In the genomic region with DNA sequence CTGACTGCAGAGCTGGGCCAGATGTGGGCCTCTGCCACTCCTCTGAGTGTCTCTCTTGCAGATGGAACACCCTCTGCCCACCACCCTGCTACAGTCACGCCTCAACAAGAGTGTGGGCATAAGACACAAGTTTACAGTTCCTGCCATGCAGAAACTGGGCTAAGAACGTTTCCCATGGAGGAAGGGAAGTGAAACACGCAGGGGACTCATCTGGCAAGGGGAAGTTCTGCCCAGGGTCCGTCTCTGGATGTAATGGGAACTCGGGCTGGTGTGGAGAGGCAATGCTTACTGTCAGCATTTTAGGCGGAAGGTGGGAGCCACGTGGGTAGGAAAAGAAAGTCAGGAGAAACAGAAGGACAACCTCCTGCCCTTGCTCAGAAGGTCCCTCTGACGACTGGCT, we compare ENCODE assay signal across 17 mouse cellular contexts. TPM values are rescaled to one million over a fixed set of nuclear protein-coding genes. Genes with fewer than 3 reads are reported as not detected.
DNase-seq lines count a peak whose midpoint lies in the region; ATAC-seq and TF ChIP-seq lines count a peak whose summit lies in the region.
"Had no signal": no experiment of that assay in that cellular context is flagged by ENCODE, and none has a peak within 500 bp of the region (broad histone marks: within the 10 kb centered on the region; RNA-seq: fewer than 3 reads in every experiment).

No protein-coding gene starts in this region.

- no peaks in the 10 kb centered on the region for H3K27me3 ChIP-seq in CH12.LX (replicated peaks)
- no peaks in the 10 kb centered on the region for H3K27me3 ChIP-seq in hindbrain, postnatal 0 days (ENCODE audit: insufficient read depth, low read length)
- H3K27me3 ChIP-seq: forebrain, embryonic 13.5 days had no signal

- H3K27ac ChIP-seq in CH12.LX (ENCODE audit: insufficient read depth, low read depth) = no peak overlapping the region
- no peak overlapping the region for H3K27ac ChIP-seq in hindbrain, postnatal 0 days
- H3K27ac ChIP-seq: forebrain, embryonic 13.5 days; hindbrain, embryonic 12.5 days; kidney, postnatal 0 days; left cerebral cortex, adult 2 months had no signal

- ATAC-seq in hindbrain, postnatal 0 days = no peak
- ATAC-seq: forebrain, embryonic 13.5 days; midbrain, embryonic 16.5 days had no signal

- H3K4me1 ChIP-seq in CH12.LX (ENCODE audit: control insufficient read depth in 1 of 2, insufficient read depth in 2 of 2) = peaks cover 11 to 40% of the 10 kb centered on the region in 2 experiments
- H3K4me1 ChIP-seq in hindbrain, postnatal 0 days (ENCODE audit: insufficient read depth, low read length) = no peaks in the 10 kb centered on the region
- H3K4me1 ChIP-seq: forebrain, embryonic 13.5 days; hindbrain, embryonic 12.5 days had no signal

- 68% methylated on average over 8 of the region's 8 CpGs for WGBS in hindbrain, postnatal 0 days

- TF ChIP-seq EP300 in CH12.LX (IDR thresholded peaks at IDR 0.05; ENCODE audit: low read length) = peak; percentile 63

- H3K9me3 ChIP-seq in CH12.LX (replicated peaks; ENCODE audit: low read length) = peaks cover 2% of the 10 kb centered on the region
- H3K9me3 ChIP-seq in hindbrain, postnatal 0 days (ENCODE audit: low read length) = no peaks in the 10 kb centered on the region
- H3K9me3 ChIP-seq: forebrain, embryonic 13.5 days; hindbrain, embryonic 12.5 days had no signal

- no peak overlapping the region for H3K4me3 ChIP-seq in CH12.LX (replicated peaks in 1 of 3; ENCODE audit: low read depth in 2 of 3, low read length in 2 of 3, poor library complexity in 1 of 3)
- no peak overlapping the region for H3K4me3 ChIP-seq in hindbrain, postnatal 0 days (ENCODE audit: low read length)
- H3K4me3 ChIP-seq: forebrain, embryonic 13.5 days; hindbrain, embryonic 12.5 days; left cerebral cortex, adult 2 months had no signal

- dilution Hi-C loops in CH12.LX (cut with MboI; ENCODE audit: extremely low pct_ligation_motif_present, extremely low pct_unique_long_range_greater_than_20kb, low sequenced_read_pairs) = no loop called here

- no peaks in the 10 kb centered on the region for H3K79me2 ChIP-seq in CH12.LX (replicated peaks; ENCODE audit: control insufficient read depth, extremely low read depth, insufficient read depth, poor library complexity, severe bottlenecking)

- TF ChIP-seq CTCF in CH12.LX (conservative IDR thresholded peaks at IDR 0.05 in 1 of 2, IDR thresholded peaks at IDR 0.05 in 1 of 2; ENCODE audit: low read depth in 2 of 2, low read length in 2 of 2) = no peak
- TF ChIP-seq CTCF in hindbrain, postnatal 0 days (IDR thresholded peaks at IDR 0.05; ENCODE audit: low read depth) = no peak

- H3K9ac ChIP-seq in CH12.LX (ENCODE audit: insufficient read depth, low read depth) = no peak overlapping the region
- no peak overlapping the region for H3K9ac ChIP-seq in hindbrain, postnatal 0 days (replicated peaks; ENCODE audit: low read length)
- H3K9ac ChIP-seq: forebrain, embryonic 13.5 days; hindbrain, embryonic 12.5 days; lung, embryonic 14.5 days had no signal

- no peak for TF ChIP-seq POLR2A in CH12.LX (IDR thresholded peaks at IDR 0.05; ENCODE audit: low read depth, low read length)

- in situ Hi-C loops in CH12.LX (cut with MboI; ENCODE audit: low pct_ligation_motif_present, low pct_unique_long_range_greater_than_20kb, low sequenced_read_pairs) = no loop called here

- TF ChIP-seq RAD21 in CH12.LX (IDR thresholded peaks at IDR 0.05; ENCODE audit: low read depth, low read length) = no peak

- H3K4me2 ChIP-seq in CH12.LX (ENCODE audit: insufficient read depth, low read depth, poor library complexity, severe bottlenecking) = no peak overlapping the region
- no peak overlapping the region for H3K4me2 ChIP-seq in hindbrain, postnatal 0 days (ENCODE audit: low read depth, low read length)
- H3K4me2 ChIP-seq: forebrain, embryonic 13.5 days; hindbrain, embryonic 12.5 days; lung, embryonic 14.5 days had no signal

- peak; percentile 21 for DNase-seq in gastrocnemius, adult 18-20 months (ENCODE audit: low spot score)
- DNase-seq in gastrocnemius, postnatal 4 days (ENCODE audit: low spot score in 2 of 2) = no peak
- peak; percentile 88 for DNase-seq in layer of hippocampus, adult 9-11 months
- no peak for DNase-seq in layer of hippocampus, adult 18-20 months (ENCODE audit: low spot score in 2 of 2)
- DNase-seq in CH12.LX (ENCODE audit: extremely low read depth) = no peak
- peak; percentile 71 for DNase-seq in lung, postnatal 36 days
- no peak for DNase-seq in hindbrain, postnatal 0 days (ENCODE audit: low spot score)
- no peak for DNase-seq in ovary, adult 18-20 months (ENCODE audit: low spot score)
- DNase-seq: cerebellum, postnatal 10 days; gastrocnemius, postnatal 14 days; lung, embryonic 14.5 days; right cerebral cortex, postnatal 25 days had no signal

- H3K36me3 ChIP-seq in CH12.LX (replicated peaks in 1 of 2; ENCODE audit: control insufficient read depth in 1 of 2, insufficient read depth in 1 of 2, low read length in 1 of 2) = peaks cover 0 to 9% of the 10 kb centered on the region in 2 experiments
- no peaks in the 10 kb centered on the region for H3K36me3 ChIP-seq in hindbrain, postnatal 0 days (ENCODE audit: insufficient read depth, low read length)
- H3K36me3 ChIP-seq: hindbrain, embryonic 12.5 days had no signal

TF ChIP-seq in CH12.LX, 34 proteins besides CTCF, POLR2A, EP300 and RAD21:
- TF ChIP-seq IRF4 (IDR thresholded peaks at IDR 0.05; ENCODE audit: low read depth, low read length) (peak; percentile 54), GABPA (IDR thresholded peaks at IDR 0.05; ENCODE audit: insufficient replicate concordance, low read depth, low read length) (no peak)

RNA-seq across cellular contexts. Expression of gene Tifab, which starts 2.7 kb away (rescaled TPM):
- total RNA-seq in gastrocnemius, adult 18-20 months (2021) = under 1 TPM; 0.16 to 0.47 TPM
- total RNA-seq in gastrocnemius, postnatal 4 days (2021) = 1 to 10 TPM; 1.4 to 1.5 TPM
- total RNA-seq in layer of hippocampus, adult 18-20 months (2021) = 1 to 10 TPM; 1.3 TPM
- total RNA-seq in CH12.LX (2012; rRNA removed) = 1.9 and 2.0 TPM in 2 replicates
- 3.4 and 4.7 TPM in 2 replicates for total RNA-seq in CH12.LX (2014; rRNA removed)
- 6.2 and 6.7 TPM in 2 replicates for polyA plus RNA-seq in CH12.LX (2012; ENCODE audit: insufficient read length, low read depth)
- total RNA-seq in hindbrain, postnatal 0 days (2014; rRNA removed) = 0.31 TPM in 1 of 2 replicates, not detected in the other
- polyA plus RNA-seq in hindbrain, postnatal 0 days (2015; fragmentation: Nextera tagmentation; extraction: Ambion mirVana) = 0.54 and 0.75 TPM in 2 replicates

RNA-seq across cellular contexts. Expression of gene H2afy, which starts 45.3 kb away (rescaled TPM):
- total RNA-seq in gastrocnemius, adult 18-20 months (2021) = 10 to 100 TPM; 59.7 to 70.6 TPM
- total RNA-seq in gastrocnemius, postnatal 4 days (2021) = 10 to 100 TPM; 80.2 to 89.7 TPM
- total RNA-seq in layer of hippocampus, adult 18-20 months (2021) = 100 to 1,000 TPM; 115 to 121 TPM
- total RNA-seq in CH12.LX (2012; rRNA removed) (158 and 162 TPM in 2 replicates), CH12.LX (2014; rRNA removed) (148 TPM in 2 replicates)
- polyA plus RNA-seq in CH12.LX (2012; ENCODE audit: insufficient read length, low read depth) = 153 and 155 TPM in 2 replicates
- 181 and 192 TPM in 2 replicates for total RNA-seq in hindbrain, postnatal 0 days (2014; rRNA removed)
- 175 and 193 TPM in 2 replicates for polyA plus RNA-seq in hindbrain, postnatal 0 days (2015; fragmentation: Nextera tagmentation; extraction: Ambion mirVana)

Comparison
In these comparisons a context has a peak if more than half of its experiments do, and no peak if none do; other contexts are left out.
1. DNase-seq: peak in gastrocnemius, adult 18-20 months (single experiment), layer of hippocampus, adult 9-11 months (single experiment) and lung, postnatal 36 days (single experiment); none in gastrocnemius, postnatal 4 days (0 of 2), layer of hippocampus, adult 18-20 months (0 of 2), CH12.LX (single experiment), hindbrain, postnatal 0 days (single experiment) and ovary, adult 18-20 months (single experiment).